Mouse (Mus musculus): ENCODE measurements around the gene Stim1. TPM values are rescaled to one million over a fixed set of nuclear protein-coding genes. Genes with fewer than 3 reads are reported as not detected.
A peak's percentile ranks its signal among the peaks of the same experiment; 100 is the strongest.

Stim1 gene
- total RNA-seq, 2 experiments from 2014 or later = 63.5 to 73.1 TPM

DNA sequence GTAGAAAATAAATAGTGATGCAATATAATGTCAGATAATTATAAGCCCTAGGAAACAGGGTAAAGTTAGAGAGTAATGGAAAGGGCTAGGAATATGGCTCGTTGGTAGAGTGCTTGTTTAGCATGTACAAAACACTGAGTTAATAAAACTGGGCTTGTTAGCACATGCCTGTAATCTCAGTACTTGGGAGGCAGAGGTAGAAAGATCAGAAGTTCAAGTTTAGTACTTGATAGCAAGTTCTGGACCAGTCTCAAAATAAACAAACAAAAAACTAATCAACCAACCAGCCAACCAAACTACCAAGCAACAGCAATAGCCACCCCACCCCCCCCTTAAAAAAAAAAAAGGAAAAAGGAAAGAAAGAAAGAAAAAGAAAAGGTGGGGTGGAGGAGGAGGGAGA, 33.2 kb downstream of the Stim1 start:
- no peak for DNase-seq

DNA sequence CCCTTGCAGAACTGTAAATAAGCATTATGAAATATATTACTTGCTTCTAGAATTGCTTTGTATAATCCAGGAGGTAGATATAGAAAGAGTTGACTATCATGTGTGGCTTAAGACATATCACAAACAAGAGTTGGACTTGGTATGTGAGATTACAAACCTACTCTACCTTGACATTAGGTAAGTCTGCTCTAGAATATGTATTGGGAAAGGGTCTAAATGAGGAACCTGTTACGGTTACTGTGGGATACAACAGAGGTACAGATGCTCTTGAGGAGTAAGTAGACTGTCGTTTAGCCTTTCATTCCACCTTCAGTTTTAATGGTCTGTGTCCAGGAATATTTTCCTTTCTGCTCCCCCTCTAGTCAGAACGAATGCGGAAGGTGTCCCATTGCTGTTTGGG, 34.9 kb downstream of the Stim1 start:
- no peak for DNase-seq

DNA sequence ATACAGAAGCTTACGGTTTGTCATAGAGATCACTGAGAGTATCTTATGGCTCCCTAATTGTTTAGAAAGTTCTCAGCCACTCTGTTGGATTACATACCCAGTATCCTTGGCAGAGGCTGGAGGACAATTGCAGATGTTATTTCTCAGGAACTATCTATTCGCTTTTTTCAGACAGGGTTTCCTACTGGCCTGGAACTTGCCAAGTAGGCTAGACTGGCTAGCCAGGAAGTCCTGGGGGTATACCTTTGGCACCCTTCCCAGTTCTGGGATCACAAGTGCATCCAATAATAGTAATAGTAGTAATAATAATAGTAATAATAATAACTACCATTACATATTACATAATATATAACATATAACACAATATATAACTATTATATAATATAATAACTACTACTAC, 38.0 kb downstream of the Stim1 start:
- peak in 1 of 2 experiments; percentile 31 for DNase-seq

DNA sequence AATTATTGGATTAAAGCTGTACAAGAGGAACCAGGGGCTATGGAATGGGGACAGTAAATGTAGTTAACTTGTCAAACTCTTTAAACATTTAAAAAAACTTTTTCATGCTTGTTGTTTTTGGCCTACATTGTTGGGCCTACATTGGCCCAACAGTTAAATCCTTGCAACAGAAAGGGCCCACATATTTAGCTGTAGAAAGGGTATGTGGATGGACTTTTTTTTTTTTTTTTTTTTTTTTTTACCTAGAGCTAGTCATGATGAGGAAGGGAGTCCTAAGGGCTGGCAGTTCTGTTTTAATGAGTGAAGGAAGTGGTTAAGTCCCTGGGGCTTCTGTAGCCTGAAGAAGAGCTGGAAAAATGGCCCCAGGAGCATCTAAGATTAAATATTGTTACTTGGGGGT, 42.7 kb downstream of the Stim1 start:
- DNase-seq = no peak

DNA sequence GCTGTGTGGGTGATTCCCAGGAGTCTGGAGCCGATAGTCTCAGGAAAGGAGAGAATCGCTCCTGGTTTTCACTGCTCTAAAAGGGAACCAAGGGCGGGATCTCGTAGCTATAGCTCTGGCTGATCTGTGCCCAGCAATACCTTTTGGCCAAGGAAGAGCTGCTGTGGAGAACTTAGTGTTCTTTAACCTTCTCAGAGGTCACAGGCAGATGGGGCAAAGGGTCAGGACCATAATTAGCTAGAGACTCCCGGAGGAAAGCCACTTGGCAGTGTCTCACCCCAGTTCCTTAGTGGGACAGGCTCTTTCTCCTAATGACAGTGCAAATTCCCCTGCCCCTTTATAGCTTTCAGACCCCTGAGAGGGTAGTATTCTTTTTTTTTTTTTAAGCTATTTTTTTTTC, 43.2 kb downstream of the Stim1 start:
- no peak for DNase-seq

DNA sequence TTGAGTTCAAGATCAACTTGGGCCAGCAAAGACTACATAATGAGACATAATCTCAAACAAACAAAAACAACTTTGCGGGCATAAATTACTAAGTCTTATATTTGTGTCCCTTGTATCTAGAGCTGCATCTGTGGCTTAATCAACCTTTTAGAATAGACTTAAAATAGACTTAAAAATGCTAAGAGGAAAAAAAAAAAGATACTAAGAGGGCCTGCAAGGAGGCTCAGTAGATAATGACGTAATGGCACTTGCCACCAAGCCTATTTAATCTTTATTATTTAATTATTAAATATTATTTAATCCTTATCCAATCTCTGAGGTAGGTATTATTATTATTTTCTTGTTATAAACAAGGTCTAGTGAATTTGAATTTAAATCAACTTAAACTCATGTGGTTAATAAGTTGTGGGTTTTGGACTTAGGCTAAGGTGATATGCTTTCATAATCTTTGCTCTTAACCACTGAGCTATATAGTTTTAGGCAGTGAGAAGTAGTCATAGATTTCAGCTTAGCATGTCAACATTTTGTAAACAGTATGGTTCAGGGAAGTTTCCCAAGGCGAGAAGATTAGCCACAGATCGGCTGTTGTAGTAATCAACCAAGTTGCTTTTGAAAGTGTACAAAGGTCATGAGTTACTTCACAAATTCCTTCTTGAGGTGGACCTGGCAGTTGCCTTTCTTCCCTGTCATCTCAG, 45.4 kb downstream of the Stim1 start:
- no peak for DNase-seq

DNA sequence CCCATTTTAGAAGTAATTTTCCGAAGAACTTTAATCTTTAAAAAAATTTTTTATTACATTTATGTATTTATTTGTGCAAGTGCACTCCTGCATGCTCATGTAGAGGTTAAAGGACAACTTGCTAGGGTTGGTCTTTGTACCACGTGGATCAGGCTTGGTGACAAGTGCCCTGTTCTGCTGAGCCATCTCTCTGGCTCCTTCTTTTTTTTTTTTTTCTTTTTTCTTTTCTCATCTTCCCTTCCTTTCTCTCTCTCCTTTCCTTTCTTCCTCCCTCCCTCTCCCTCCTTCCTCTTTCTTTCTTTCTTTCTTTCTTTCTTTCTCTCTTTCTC, 45.9 kb downstream of the Stim1 start:
- DNase-seq = no peak

DNA sequence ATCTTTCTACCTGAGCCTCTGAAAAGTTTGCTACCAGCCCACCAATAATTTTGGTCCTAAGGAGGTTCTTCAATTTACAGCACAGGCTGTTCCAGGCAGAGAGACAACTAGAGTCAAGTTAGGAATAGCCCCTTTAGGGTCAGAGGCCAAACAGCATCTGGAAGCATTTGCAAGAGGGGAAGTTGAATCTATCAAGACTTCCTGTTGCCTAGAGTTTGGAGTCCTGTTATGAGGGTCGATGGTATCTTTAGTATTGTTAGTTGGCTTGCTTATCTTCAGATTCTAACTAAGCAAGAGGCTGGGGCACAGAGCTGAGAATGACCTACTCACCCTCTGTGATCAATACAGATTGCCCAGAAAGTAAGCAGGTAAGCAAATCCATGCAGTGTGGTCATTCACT, 46.5 kb downstream of the Stim1 start:
- DNase-seq = peak in 1 of 2 experiments; percentile 26

DNA sequence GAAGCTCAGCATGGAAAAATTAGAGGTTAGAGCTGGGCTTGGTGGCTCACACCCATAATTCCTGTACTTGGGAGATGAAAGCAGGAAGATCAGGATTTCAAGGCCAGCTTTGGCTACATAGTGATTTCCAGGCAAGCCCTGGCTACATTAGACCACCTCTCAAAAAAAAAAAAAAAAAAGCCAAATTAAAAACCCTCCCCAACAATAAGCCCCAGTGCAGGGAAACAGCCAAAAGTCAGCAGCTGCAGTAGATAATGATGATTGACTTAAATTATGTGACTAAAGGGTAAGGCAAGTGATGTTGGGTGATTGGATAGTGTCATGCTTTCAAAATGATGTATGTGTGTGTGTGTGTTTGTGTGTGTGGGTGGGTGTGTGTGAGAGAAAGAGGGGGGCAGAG, 47.3 kb downstream of the Stim1 start:
- no peak for DNase-seq

DNA sequence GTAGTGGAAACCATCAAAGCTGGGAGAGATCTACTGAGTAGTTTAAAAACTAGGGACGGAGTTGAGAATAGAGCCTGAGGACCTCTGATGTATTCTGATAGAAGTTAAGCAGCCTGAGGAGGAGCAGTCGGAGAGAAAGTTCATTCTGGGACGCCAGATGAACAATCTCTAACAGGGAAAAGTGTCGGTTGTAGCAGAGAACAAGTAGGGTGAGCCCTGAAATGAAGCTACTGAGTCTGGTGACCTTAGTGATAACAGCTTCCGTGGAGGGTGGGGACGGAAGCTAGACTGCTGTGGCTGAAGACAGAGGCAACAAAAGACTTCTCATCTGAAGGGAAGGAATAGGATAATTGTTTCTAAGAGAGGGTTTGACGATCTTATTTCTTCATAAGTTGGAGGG, 47.8 kb downstream of the Stim1 start:
- DNase-seq = no peak

DNA sequence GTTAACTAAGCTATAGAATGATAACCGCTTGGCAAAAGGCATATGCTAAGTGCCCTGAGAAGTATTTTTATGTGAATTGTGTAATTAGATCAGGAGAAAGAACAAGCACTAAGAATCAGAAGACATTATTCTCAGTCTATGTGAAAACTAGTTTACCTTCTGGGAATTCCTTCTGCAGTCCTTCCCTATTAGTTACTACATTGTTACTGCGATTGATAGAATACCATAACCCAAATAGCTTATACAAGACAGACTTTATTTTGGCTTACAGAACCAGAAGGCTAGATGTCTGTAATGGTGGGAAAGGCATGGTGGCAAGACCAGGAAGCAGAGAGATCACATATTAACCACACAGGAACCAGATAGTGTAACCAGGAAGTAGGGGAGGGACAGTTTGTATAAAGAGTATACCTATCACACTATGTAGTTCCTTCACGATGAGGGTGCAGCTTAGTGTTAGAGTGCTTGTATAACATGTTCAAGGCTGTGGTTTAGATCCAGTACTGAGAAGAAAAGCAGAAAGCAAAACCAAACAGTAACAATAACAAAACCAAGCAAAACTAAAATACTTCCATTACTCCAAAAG, 50.1 kb downstream of the Stim1 start:
- DNase-seq = no peak

DNA sequence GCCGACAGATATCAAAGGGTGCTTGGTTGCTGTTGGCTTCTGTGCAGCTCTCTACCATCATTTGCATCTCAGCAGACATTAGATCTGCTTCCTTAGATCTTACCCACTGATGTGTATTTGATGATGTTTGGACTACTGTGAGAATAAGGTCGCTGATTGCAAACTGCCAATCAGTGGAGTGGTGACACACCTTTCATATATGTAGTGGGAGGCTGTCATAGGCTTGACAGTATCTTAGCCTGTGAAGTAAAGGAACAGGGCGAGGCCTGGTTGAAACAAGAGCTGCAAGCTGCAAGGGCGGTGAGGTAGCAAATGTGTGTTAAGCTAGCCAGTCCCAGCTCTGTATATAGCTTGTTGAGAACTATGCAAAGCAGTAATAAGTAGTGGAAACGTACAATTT, 54.5 kb downstream of the Stim1 start:
- no peak for DNase-seq

DNA sequence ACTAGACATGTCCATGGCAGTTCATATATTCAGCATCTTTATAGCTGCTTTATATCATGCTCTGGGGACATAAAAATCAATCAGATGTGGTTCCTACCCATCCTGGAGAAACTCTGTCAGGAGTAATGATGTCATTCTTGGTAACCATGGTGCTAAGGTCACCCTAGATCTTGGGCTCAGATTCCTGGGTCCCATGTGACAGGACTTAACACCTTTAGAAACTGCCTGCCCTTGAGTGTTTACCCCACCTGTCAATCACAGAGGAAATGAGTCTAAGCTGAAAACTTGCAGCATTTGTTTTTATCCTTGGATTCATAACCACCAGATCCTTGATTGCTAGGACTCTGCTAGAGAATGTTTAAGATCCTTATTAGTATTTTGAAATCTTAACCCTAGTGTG, 58.7 kb downstream of the Stim1 start:
- no peak for DNase-seq

DNA sequence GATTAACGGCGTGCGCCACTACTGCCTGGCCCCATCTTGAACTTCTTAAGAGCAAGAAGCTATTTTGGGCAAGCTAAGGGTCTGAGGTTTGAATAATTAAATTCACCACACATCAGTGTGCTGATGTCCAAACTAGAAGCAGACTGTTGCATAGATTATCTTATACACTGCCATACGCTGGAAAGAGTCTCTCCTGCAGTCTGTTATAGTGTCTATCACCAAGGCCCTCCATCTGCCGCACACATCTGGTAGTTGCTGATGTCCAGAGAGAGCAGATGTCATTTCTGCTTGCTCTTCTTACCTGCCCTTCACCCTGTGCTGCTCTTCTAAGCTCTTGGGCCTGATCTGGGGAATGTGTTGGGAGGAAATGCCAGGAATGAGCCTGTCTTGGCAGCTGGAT, 62.7 kb downstream of the Stim1 start:
- no peak for DNase-seq

DNA sequence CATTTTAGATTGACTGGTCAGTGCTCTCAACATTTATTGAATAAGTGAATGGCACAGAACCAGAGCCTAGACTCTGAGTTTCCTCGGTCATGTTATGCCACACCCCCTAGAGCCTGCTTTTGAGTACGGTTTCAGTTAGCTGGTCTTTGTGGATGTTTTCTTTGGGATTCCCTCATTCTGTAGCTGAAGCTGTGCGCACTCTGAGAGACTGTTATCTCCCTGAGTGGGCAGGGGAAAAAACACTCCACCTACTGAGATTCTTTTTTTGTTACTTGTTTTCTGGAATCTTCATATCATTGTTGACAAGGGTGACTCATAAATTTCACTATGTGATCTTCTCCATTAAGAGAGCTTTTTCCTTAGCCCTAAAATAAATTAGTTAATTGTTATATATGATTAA, 63.9 kb downstream of the Stim1 start:
- DNase-seq = no peak

DNA sequence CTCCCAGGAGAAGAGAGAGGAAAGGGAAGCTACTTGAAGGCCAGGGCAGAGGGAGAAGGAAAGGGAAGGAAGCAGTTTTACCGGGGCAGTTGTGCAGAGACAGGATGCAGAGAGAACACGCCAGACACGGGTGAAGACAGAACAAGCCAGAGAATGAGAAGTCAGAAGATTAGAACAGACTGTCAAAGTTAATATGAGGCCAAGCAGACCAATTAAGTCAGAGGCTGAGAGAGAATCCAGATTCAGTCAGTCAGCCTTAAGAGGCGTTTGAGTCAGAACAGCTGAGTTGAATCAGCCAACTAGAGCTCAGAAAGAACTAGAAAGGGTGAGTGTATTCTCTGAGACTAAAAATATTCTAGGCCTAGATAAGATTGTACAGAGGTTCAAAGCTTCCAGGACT, 66.1 kb downstream of the Stim1 start:
- no peak for DNase-seq

DNA sequence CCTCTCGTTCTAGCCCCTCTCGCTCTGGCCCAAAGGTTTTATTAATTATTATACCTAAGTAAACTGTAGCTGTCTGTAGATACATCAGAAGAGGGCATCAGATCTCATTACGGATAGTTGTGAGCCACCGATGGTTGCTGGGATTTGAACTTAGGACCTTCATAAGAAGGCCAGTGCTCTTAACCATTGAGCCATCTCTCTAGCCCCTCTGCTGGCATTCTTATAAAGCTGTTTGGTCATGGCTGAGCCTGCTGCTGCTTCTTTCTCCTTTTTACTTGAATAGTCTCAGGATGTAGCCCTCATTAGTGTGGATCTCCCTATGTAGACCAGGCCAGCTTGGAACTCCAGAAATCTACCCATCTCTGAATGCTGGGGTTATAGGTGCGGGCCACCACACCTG, 69.7 kb downstream of the Stim1 start:
- DNase-seq = no peak

DNA sequence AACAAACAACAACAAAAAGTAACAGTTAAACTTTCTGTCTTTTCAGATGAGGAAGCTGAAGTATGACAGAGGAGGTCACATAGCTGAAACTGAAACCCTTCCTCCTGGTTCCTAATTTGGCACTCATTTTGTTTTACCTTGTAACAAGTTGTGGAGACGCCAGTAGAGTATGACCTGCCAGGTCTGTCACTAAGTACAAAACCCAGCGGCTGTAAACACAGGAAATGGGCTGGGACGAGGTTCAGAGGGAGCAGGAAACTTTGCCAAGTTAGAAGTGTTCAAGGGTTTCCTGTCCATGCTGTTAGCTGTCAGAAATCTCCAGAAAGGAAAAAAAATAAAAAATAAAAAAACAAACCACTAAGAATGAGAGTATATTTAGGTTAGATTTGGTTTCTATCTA, 70.3 kb downstream of the Stim1 start:
- DNase-seq = peak; percentile 33 to 39

DNA sequence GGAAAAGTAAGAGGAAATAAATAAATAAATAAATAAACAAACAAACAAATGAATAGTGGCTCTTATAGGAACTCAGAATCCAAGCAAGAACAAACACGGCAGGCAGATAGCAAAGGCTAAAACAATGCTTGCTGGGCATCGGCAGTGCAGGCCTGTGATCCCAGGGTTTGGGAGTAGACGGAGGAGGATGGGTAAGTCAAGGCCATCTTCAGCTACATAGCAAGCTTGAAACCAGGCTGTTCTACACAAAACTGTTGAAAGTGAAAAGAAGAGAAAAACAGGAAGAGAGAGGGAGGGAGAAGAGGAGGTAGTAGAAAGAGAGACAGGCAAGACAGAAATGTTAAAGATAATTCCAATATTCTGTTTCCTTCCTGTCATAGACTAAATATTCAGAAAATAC, 71.3 kb downstream of the Stim1 start:
- DNase-seq = no peak

DNA sequence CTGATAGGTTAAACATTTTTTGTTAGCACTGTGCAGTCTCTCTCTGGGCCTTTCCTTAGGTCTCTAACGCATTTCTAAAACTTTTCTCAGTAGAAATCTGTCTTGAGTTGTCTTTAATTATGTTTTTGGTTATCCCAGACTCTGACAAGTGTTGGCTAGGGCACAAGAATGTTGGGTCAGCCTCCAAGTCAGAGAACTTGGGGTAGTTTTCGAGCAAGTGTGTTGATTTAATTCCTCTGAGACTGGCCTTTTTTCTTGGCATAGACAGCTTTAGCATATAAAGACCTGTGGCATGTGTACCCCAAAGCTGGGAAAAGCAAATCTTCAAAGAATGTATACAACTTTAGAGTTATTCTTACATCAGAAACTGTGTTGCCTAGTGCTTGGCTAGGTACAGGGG, 78.3 kb downstream of the Stim1 start:
- DNase-seq = no peak

DNA sequence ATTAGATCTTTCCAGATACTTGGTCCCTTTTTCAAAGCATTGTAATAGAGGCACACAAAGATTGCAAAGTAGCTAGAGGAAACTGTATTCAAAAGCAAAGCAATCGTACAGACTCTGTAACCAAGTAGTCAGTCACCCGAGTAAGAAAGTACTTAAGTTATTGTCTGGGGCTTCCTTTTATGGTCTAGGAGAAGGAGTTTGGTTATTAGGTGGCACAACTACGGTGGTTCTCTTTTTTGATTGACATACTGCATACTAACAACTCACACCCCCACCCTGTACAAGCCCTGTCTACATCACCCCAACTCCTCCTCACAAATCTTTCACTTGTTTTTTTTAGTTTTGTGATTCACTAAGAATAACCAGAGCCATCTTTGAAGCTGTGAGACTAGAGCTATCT, 79.7 kb downstream of the Stim1 start:
- DNase-seq = no peak

DNA sequence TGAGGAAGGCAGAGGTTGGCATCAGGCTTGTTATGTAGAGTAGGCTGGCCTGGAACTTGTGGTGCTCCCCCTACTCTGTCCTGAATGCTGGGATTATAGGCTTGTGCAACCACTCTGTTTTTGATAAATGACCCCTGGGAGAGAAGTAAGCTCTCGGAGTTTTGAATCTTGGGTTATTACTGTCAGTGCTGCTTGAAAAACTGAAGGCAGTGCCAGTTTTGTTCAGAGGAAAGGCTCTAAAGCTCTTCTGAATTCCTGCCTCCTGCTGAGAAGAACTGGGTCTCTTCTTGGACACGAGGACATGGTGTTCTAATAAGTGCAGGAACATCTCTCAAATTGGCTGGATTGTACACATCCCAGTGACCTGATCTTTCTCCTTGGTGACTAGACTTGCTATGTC, 81.1 kb downstream of the Stim1 start:
- no peak for DNase-seq

DNA sequence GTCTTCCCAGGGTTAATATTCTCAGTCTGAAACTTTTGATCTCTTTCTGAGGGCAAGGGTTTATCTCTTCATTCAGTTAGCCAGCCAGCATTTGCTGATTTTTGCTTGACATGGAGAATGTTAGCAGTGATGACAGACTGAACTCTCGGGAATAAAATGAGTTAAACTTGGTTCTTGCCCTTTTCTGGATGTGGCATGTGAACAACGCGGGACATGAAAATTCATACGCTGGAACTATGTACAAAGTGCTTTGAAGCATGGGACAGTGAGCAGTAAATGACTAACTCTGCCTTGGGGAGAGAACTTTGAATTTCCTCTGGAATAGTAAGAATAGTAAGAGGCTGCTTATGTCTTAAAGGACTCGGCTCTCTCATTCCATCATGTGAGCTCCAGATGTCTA, 81.6 kb downstream of the Stim1 start:
- no peak for DNase-seq

DNA sequence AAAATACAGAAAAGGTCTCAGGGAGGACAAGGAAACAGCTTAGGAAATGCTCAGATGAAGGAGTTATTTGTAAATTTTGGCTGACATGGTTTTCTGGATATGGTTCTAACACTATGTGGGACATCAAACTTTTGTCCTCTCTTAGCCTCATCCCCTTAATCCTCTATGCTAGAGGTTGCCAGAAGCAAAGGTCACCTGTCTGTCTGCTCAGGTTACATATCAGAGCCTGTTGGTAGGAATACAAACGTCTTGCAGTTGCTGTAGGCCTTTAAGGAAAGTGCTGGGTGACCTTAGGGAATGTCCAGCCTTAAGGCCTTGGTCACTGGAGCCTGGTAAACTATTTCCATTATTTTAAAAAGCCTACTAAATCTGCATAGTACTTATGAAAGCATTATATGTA, 85.8 kb downstream of the Stim1 start:
- DNase-seq = no peak

DNA sequence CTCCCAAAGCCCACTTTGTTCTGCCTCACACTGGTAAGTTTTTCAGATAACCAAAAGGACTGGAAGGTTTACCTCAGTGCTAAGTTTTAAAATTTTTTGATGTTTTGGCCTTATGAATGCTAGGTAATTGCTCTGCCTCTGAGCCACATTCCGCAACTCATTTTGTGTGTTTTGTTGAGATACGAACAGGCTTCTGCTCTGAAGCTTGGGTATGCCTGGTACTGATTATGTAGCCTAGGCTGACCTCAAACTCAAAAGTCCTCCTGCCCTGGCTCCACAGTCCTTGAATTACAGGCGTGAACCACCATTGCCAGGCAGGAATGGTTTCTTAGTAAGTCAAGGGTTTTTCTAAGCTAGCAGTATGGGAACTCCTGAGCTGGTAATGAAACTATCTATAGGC, 90.5 kb downstream of the Stim1 start:
- DNase-seq = no peak

Data from adrenal gland, postnatal 36 days (tissue).